Mouse (Mus musculus) hindbrain, embryonic 13.5 days (tissue): ENCODE results near the gene Tjp3. TPM values are rescaled to one million over a fixed set of nuclear protein-coding genes. Genes with fewer than 3 reads are reported as not detected.

ENCODE experiments used
- ATAC-seq: fragments of 200-750 bp; cut with Nextera tagmentation; 2 replicates; pipeline ENCODE4 v1.8.0; 2017; ENCODE audit warnings: moderate TSS enrichment; ENCODE audit not compliant: low FRiP score
- H3K27ac ChIP-seq: fragments of 300-500 bp; sonication (generic); 2 replicates; pipeline ENCODE4 v1.5.1; 2015; ENCODE audit warnings: inconsistent platforms, mild to moderate bottlenecking, moderate library complexity
- H3K27me3 ChIP-seq: fragments of 300-500 bp; sonication (generic); 2 replicates; pipeline ENCODE4 v1.6.1; 2015; ENCODE audit warnings: mild to moderate bottlenecking, inconsistent platforms
- H3K36me3 ChIP-seq: fragments of 300-500 bp; sonication (generic); 2 replicates; pipeline ENCODE4 v1.6.1; 2015; ENCODE audit warnings: mild to moderate bottlenecking, inconsistent platforms
- H3K4me1 ChIP-seq: fragments of 300-500 bp; sonication (generic); replicated peaks from 2 replicates; pipeline ENCODE4 v1.6.1; 2015; ENCODE audit warnings: inconsistent platforms
- H3K4me2 ChIP-seq: fragments of 300-500 bp; sonication (generic); 2 replicates; pipeline ENCODE4 v1.6.1; 2015; ENCODE audit warnings: inconsistent platforms, mild to moderate bottlenecking, moderate library complexity
- H3K4me3 ChIP-seq: fragments of 300-500 bp; sonication (generic); 2 replicates; pipeline ENCODE4 v1.5.1; 2015; ENCODE audit warnings: mild to moderate bottlenecking, inconsistent platforms
- H3K9ac ChIP-seq: fragments of 300-500 bp; sonication (generic); 2 replicates; pipeline ENCODE4 v1.6.1; 2015; ENCODE audit warnings: mild to moderate bottlenecking, inconsistent platforms
- H3K9me3 ChIP-seq: fragments of 300-500 bp; sonication (generic); 2 replicates; pipeline ENCODE4 v1.6.1; 2016; ENCODE audit warnings: inconsistent platforms
- WGBS: fragments of 180-500 bp; shearing (Covaris S2); methylation state at CpG from one replicate; pipeline ENCODE4 v1.1.7; 2015; 5-methylcytosine and 5-hydroxymethylcytosine counted together
- polyA plus RNA-seq: library from polyadenylated mRNA; unstranded; fragments of >200 nt; fragmentation: Nextera tagmentation; extraction: Ambion mirVana; gene quantifications from 2 replicates; pipeline ENCODE4 v1.2.1, GENCODE M21; 2015

Gene Tjp3
- polyA plus RNA-seq = 4.5 and 5.2 TPM in 2 replicates

GRCm38 (mm10) chr10:81291511-81292104, at the start of gene Tjp3:
Tjp3 (minus strand) TSS chr10:81291581.
- WGBS = 81% methylated on average over 9 of the region's 9 CpGs
- Histone ChIP-seq H3K9me3 (no peaks in the 10 kb centered on the region), H3K4me1 (peaks cover 40% of the 10 kb centered on the region), H3K4me2 (no peak within 1 kb of the TSS), H3K36me3 (no peaks in the 10 kb centered on the region), H3K27ac (no peak within 1 kb of the TSS), H3K9ac (peak within 1 kb of the TSS; percentile 36), H3K27me3 (peaks cover 44% of the 10 kb centered on the region), H3K4me3 (0 out of 2 replicates have a peak within 1 kb of the TSS, but pooled peaks have one; percentile 79)
- ATAC-seq = no peak

GRCm38 (mm10) chr10:81340551-81341332, 49.4 kb upstream of the Tjp3 start:
- no peak overlapping the region for H3K9ac ChIP-seq
- H3K27me3 ChIP-seq = peaks cover 79% of the 10 kb centered on the region
- 34% methylated on average over 17 of the region's 17 CpGs for WGBS
- ATAC-seq = no peak
- H3K27ac ChIP-seq = no peak overlapping the region
- no peak overlapping the region for H3K4me3 ChIP-seq
- H3K9me3 ChIP-seq = no peaks in the 10 kb centered on the region
- no peak overlapping the region for H3K4me2 ChIP-seq
- H3K36me3 ChIP-seq = no peaks in the 10 kb centered on the region
- H3K4me1 ChIP-seq = peaks cover 8% of the 10 kb centered on the region

DNA sequence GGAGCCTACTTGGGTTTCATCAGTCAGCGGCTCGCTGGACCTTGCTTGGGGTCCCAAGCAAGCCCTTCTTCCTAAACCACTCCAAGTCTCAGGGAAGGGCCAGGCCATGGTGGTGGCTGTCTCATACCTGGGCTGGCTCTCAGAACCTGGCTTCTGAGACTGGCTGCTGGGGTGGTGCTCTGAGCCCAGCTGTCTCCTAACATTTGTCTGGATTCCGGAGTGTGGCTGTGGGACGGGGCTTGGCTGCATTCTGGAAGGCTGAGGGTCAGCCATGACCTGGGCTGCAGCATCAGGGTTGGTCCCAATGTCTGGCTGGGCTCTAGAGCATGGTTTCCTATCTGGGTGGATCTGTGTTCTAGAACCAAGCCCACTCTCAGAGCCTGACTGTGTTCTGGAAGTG, 45.2 kb upstream of the Tjp3 start:
- no peak overlapping the region for H3K4me3 ChIP-seq
- peaks cover 69% of the 10 kb centered on the region for H3K27me3 ChIP-seq
- H3K9me3 ChIP-seq = no peaks in the 10 kb centered on the region
- H3K36me3 ChIP-seq = no peaks in the 10 kb centered on the region
- no peak overlapping the region for H3K4me2 ChIP-seq
- H3K9ac ChIP-seq = no peak overlapping the region
- H3K4me1 ChIP-seq = peaks cover 12% of the 10 kb centered on the region
- no peak overlapping the region for H3K27ac ChIP-seq
- 93% methylated on average over 4 of the region's 4 CpGs for WGBS
- no peak for ATAC-seq

DNA sequence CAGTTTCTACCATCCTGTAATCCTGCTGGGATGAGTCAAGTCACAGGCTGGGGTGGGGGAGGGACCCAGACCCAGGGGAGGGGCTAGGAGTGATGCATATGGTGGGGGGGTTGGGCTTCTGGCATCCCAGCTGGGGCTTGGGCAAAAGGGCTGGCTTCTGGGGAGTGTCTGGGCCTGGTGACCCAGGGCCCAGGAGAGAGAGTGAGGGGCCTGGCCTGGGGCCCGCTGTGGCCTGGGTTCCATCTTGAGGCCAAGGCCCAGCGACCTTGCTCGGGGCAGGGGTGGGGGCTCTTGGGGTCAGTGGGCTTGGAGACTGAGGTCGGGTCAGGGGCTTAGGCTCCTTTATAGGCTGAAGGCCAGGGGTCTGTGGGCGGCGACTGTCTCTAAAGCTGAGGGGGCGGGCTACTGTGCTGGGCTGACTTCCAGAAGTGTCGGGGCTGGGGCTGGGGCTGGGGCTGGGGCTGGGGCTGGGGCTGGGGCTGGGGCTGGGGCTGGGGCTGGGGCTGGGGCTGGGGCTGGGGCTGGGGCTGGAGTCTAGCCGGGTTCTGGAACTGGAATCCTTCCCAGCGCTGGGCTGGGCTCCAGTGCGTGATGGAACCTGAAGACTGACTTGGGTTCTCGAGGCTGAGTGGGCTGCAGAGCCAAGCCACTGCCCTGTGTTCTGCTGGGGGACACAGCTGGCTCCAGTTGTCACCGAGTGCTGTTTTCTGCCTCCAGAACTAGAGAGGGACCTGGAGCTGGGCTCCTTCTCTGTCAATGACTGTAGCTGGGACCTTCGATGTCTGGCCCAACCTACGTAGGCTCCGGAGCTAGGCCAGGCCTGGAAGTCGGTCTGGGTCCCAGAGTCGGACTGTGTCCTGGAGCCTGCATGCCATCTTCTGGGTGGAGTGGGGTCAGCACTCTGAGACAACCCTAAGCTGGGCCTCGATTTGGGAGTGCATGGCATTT, 44.3 kb upstream of the Tjp3 start:
- Histone ChIP-seq H3K27me3 (peaks cover 63% of the 10 kb centered on the region), H3K4me1 (peaks cover 12% of the 10 kb centered on the region), H3K9ac (0 out of 2 replicates have a peak overlapping the region, but pooled peaks have one; percentile 19), H3K4me3 (no peak overlapping the region), H3K9me3 (no peaks in the 10 kb centered on the region), H3K27ac (no peak overlapping the region), H3K36me3 (no peaks in the 10 kb centered on the region), H3K4me2 (no peak overlapping the region)
- WGBS = 41% methylated on average over 15 of the region's 19 CpGs
- no peak for ATAC-seq

DNA sequence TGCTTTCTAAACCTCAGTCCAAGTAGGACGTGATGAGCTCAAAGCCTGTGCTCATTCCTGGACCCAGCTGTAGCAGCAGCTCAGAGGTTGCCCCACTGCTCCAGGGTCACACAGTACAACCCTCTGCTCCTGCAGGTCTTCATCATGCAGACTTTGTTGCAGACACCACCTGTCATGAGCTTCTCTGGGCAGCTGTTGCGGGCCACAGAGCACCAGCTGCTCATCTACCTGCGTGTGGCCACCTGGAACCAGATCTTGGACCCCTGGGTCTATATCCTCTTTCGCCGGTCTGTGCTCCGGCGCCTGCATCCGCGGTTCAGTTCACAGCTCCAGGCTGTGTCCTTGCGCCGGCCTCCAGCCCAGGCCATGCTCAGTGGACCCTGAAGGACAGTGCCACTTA, 42.9 kb upstream of the Tjp3 start:
- H3K27me3 ChIP-seq = peaks cover 60% of the 10 kb centered on the region
- no peak overlapping the region for H3K27ac ChIP-seq
- no peaks in the 10 kb centered on the region for H3K9me3 ChIP-seq
- no peak overlapping the region for H3K9ac ChIP-seq
- no peak overlapping the region for H3K4me2 ChIP-seq
- no peak for ATAC-seq
- WGBS = 68% methylated on average over 11 of the region's 11 CpGs
- H3K4me3 ChIP-seq = no peak overlapping the region
- peaks cover 12% of the 10 kb centered on the region for H3K4me1 ChIP-seq
- no peaks in the 10 kb centered on the region for H3K36me3 ChIP-seq

GRCm38 (mm10) chr10:81332277-81332676, 40.9 kb upstream of the Tjp3 start:
- Histone ChIP-seq H3K9ac (peak overlapping the region; percentile 13; the same call in 1 of the 2 replicates), H3K4me2 (no peak overlapping the region)
- WGBS = 11% methylated on average over 29 of the region's 29 CpGs

DNA sequence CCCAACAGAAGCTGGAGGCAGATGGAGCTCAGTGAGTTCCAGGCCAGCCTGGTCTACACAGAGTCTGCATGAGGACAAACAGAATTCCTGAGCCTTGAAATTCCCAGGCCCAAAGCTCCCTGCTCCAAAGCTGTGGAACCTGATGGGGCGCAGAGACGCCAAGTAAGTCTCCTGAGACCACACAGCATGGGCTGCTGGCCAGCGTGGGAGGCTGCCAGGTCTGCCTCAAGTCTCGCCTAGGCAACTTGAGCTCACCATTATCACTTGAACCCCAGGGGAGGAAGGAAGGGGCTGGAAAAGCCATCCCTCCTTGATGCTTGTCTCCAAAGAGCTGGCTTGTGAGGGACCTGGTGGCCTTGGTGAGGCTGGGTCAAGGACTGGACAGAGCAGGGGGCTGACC, 38.6 kb upstream of the Tjp3 start:
- 71% methylated on average over 4 of the region's 4 CpGs for WGBS
- ATAC-seq = no peak
- Histone ChIP-seq H3K9ac (peak overlapping the region; percentile 35; the same call in 1 of the 2 replicates), H3K36me3 (peaks cover 34% of the 10 kb centered on the region), H3K27me3 (peaks cover 39% of the 10 kb centered on the region), H3K4me3 (no peak overlapping the region), H3K27ac (no peak overlapping the region), H3K9me3 (no peaks in the 10 kb centered on the region), H3K4me1 (peaks cover 9% of the 10 kb centered on the region; the same call in 1 of the 2 replicates), H3K4me2 (no peak overlapping the region)

More at GRCm38 (mm10) chr10:81332277-81332676, 40.9 kb upstream of the Tjp3 start:
- Histone ChIP-seq H3K9me3 (no peaks in the 10 kb centered on the region), H3K36me3 (peaks cover 11% of the 10 kb centered on the region), H3K27ac (no peak overlapping the region), H3K4me3 (0 out of 2 replicates have a peak overlapping the region, but pooled peaks have one; percentile 7), H3K4me1 (peaks cover 15% of the 10 kb centered on the region), H3K27me3 (peaks cover 44% of the 10 kb centered on the region)
- no peak for ATAC-seq

DNA sequence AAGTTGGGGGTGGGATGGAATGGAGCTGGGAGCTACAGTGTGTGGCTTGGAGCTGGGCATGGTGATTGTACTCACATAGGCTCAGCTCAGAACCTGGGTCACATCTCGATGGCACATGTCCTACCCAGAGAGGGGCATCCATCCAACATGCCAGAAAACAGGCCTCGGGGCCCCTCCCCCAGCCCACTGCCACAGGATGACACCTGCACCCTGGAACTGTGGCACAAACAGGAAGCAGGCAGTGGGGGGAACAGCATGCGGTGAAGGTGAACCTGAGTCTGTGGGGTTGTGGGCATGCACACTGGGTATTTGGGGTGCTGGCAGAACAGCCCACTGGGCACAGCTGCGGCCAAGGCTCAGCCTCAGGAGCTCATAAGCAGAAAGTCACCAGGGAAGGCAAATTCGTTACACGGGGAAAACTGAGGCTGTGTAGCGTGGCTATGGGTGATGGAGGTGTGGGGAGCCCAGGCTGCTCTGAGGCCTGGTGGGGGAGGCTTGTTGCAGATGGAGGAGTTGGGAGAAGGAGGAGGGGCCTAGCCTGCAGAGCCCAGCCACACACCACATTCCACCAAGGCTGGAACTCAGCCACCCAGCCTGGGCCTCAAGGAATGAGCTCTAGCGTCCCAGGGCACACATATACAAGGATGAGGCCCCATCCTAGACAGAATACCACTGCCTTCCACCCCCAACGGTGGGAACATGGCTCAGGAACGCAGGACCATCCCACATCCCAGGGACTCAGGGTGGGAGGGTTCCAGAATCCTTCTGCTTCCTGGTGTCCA, 38.0 kb upstream of the Tjp3 start:
- Histone ChIP-seq H3K4me2 (no peak overlapping the region), H3K4me1 (peaks cover 9% of the 10 kb centered on the region; the same call in 1 of the 2 replicates), H3K9me3 (no peaks in the 10 kb centered on the region), H3K4me3 (no peak overlapping the region), H3K9ac (no peak overlapping the region), H3K27me3 (peaks cover 33% of the 10 kb centered on the region), H3K36me3 (peaks cover 40% of the 10 kb centered on the region), H3K27ac (no peak overlapping the region)
- 79% methylated on average over 10 of the region's 10 CpGs for WGBS
- ATAC-seq = no peak

- Histone ChIP-seq H3K27ac (no peak within 1 kb of the TSS; the same call in 1 of the 2 replicates), H3K9ac (peak within 1 kb of the TSS; percentile 19; the same call in 1 of the 2 replicates)
- 11% methylated on average over 10 of the region's 10 CpGs for WGBS
Observed at GRCm38 (mm10) chr10:81328386-81328785, 37.0 kb upstream of the Tjp3 start, which contains the start of gene Tbxa2r. Tbxa2r (plus strand) TSS chr10:81328731.

DNA sequence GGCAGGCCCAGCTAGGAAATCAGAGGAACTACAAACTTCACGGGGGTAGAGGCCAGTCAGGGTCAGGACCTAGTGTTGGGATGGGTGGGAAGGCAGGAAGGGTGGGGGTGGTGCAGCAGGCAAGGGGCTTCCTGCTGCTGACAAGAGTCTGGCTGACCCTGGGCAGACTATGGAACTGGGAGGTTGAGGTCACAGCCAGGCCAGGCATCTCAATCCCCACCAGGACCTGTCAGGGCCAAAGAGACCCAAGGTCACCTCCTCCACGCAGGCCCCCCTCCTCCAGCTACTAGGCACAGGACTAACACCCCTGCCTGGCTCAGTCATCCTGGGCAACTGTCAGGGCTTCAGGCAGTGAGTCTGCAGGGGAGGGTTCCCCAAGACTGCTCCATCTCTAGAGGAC, 36.6 kb upstream of the Tjp3 start:
- Histone ChIP-seq H3K9me3 (no peaks in the 10 kb centered on the region), H3K4me2 (no peak overlapping the region), H3K27ac (no peak overlapping the region; the same call in 1 of the 2 replicates), H3K4me3 (no peak overlapping the region), H3K36me3 (peaks cover 54% of the 10 kb centered on the region), H3K4me1 (peaks cover 9% of the 10 kb centered on the region), H3K9ac (peak overlapping the region; percentile 19; the same call in 1 of the 2 replicates), H3K27me3 (peaks cover 22% of the 10 kb centered on the region)
- 41% methylated on average over 2 of the region's 2 CpGs for WGBS
- no peak for ATAC-seq

More at GRCm38 (mm10) chr10:81328386-81328785, 37.0 kb upstream of the Tjp3 start, which contains the start of gene Tbxa2r:
- no peak for ATAC-seq
- Histone ChIP-seq H3K4me1 (peaks cover 9% of the 10 kb centered on the region; the same call in 1 of the 2 replicates), H3K9me3 (no peaks in the 10 kb centered on the region), H3K4me3 (no peak within 1 kb of the TSS), H3K36me3 (peaks cover 50% of the 10 kb centered on the region), H3K27me3 (peaks cover 27% of the 10 kb centered on the region), H3K4me2 (no peak within 1 kb of the TSS)

- peaks cover 14% of the 10 kb centered on the region for H3K4me1 ChIP-seq
- peaks cover 11% of the 10 kb centered on the region for H3K27me3 ChIP-seq
- peak overlapping the region; percentile 48; the same call in 1 of the 2 replicates for H3K27ac ChIP-seq
- peaks cover 61% of the 10 kb centered on the region for H3K36me3 ChIP-seq
- H3K4me2 ChIP-seq = no peak overlapping the region
- ATAC-seq = no peak
- H3K4me3 ChIP-seq = no peak overlapping the region
- H3K9me3 ChIP-seq = no peaks in the 10 kb centered on the region
- no peak overlapping the region for H3K9ac ChIP-seq
- 80% methylated on average over 6 of the region's 6 CpGs for WGBS
Observed at GRCm38 (mm10) chr10:81326858-81327257, 35.5 kb upstream of the Tjp3 start.
